Mouse (Mus musculus) heart, embryonic 13.5 days (tissue): ENCODE measurements around the gene Tom1l1. TPM values are rescaled to one million over a fixed set of nuclear protein-coding genes. Genes with fewer than 3 reads are reported as not detected.

Experiments
- ATAC-seq: fragments of 200-750 bp; cut with Nextera tagmentation; 2 replicates; pipeline ENCODE4 v1.8.0; 2017; ENCODE audit warnings: moderate TSS enrichment; ENCODE audit not compliant: insufficient number of reproducible peaks, low FRiP score, low TSS enrichment; ENCODE audit errors: extremely low read depth
- H3K27ac ChIP-seq: fragments of 300-500 bp; sonication (generic); replicated peaks from 2 replicates; pipeline ENCODE4 v1.5.1; 2015; ENCODE audit warnings: moderate library complexity, mild to moderate bottlenecking, inconsistent platforms
- H3K27me3 ChIP-seq: fragments of 300-500 bp; sonication (generic); replicated peaks from 2 replicates; pipeline ENCODE4 v1.6.1; 2015; ENCODE audit warnings: mild to moderate bottlenecking, inconsistent platforms
- H3K36me3 ChIP-seq: fragments of 300-500 bp; sonication (generic); 2 replicates; pipeline ENCODE4 v1.6.1; 2015; ENCODE audit warnings: mild to moderate bottlenecking, inconsistent platforms
- H3K4me1 ChIP-seq: fragments of 300-500 bp; sonication (generic); 2 replicates; pipeline ENCODE4 v1.6.1; 2015; ENCODE audit warnings: inconsistent platforms
- H3K4me2 ChIP-seq: fragments of 300-500 bp; sonication (generic); 2 replicates; pipeline ENCODE4 v1.6.1; 2015; ENCODE audit warnings: inconsistent platforms, mild to moderate bottlenecking, moderate library complexity
- H3K4me3 ChIP-seq: fragments of 300-500 bp; sonication (generic); 2 replicates; pipeline ENCODE4 v1.5.1; 2015; ENCODE audit warnings: moderate library complexity, mild to moderate bottlenecking, inconsistent platforms
- H3K9ac ChIP-seq: fragments of 300-500 bp; sonication (generic); 2 replicates; pipeline ENCODE4 v1.6.1; 2015; ENCODE audit warnings: inconsistent platforms, mild to moderate bottlenecking, moderate library complexity
- H3K9me3 ChIP-seq: fragments of 300-500 bp; sonication (generic); 2 replicates; pipeline ENCODE4 v1.6.1; 2016; ENCODE audit warnings: inconsistent platforms
- WGBS: fragments of 180-500 bp; shearing (Covaris S2); methylation state at CpG from one replicate; pipeline ENCODE4 v1.1.7; 2015; ENCODE audit warnings: mixed read lengths; 5-methylcytosine and 5-hydroxymethylcytosine counted together
- polyA plus RNA-seq: library from polyadenylated mRNA; unstranded; fragments of >200 nt; fragmentation: Nextera tagmentation; extraction: Ambion mirVana; gene quantifications from 2 replicates; pipeline ENCODE4 v1.2.1, GENCODE M21; 2015

The Tom1l1 gene
- polyA plus RNA-seq, 1 experiment from 2014 or later, result 29.3 TPM

DNA sequence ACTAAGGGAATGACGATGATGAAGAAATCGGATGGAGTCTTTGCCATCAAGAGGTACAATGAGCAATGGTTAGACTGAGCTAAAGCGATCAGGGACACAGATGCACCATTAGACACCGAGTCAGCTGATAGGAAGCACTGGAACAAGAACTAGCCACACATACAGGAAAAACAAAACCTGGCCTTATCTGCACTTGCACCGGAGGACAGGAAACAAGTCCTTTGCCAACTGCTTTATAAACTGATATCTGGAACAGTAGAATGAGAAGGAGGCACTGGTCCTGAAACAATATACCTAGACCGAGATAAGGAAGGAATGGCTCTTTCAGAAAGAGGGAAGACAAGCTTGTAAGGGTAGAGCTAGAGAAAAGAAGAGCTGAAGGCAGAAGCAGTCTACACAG, 73.4 kb downstream of the Tom1l1 start:
- no peak overlapping the region for H3K27ac ChIP-seq
- 62% methylated on average over 6 of the region's 6 CpGs for WGBS
- ATAC-seq, result no peak

DNA sequence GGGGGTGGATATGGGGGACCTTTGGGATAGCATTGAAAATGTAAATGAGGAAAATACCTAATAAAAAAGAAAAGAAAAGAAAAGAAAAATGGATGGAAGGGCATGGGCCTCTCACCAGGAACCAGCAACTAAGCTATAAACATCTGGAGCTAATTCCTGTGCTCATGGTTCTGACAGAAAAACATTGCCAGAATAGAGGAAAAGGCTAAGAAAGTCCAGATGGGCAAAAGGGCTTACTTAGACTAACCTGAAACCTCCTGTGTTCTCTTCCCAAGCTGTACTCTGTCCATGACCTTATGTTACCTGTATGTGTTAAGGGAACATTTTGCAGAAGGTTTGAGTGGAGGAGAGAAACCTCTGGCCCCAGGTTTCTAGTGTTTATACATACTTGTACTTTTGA, 76.0 kb downstream of the Tom1l1 start:
- no peak for ATAC-seq
- H3K9me3 ChIP-seq, result no peaks in the 10 kb centered on the region
- no peak overlapping the region for H3K4me3 ChIP-seq
- no peak overlapping the region for H3K9ac ChIP-seq
- peaks cover 14% of the 10 kb centered on the region for H3K36me3 ChIP-seq
- H3K27ac ChIP-seq, result no peak overlapping the region
- H3K4me1 ChIP-seq, result peaks cover 5% of the 10 kb centered on the region
- H3K27me3 ChIP-seq, result no peaks in the 10 kb centered on the region
- H3K4me2 ChIP-seq, result no peak overlapping the region

More for the DNA sequence above, 73.4 kb downstream of the Tom1l1 start:
- H3K9ac ChIP-seq, result no peak overlapping the region
- no peaks in the 10 kb centered on the region for H3K9me3 ChIP-seq
- H3K36me3 ChIP-seq, result peaks cover 24% of the 10 kb centered on the region
- peaks cover 5% of the 10 kb centered on the region for H3K4me1 ChIP-seq
- no peak overlapping the region for H3K4me3 ChIP-seq
- H3K27me3 ChIP-seq, result no peaks in the 10 kb centered on the region
- H3K4me2 ChIP-seq, result no peak overlapping the region

DNA sequence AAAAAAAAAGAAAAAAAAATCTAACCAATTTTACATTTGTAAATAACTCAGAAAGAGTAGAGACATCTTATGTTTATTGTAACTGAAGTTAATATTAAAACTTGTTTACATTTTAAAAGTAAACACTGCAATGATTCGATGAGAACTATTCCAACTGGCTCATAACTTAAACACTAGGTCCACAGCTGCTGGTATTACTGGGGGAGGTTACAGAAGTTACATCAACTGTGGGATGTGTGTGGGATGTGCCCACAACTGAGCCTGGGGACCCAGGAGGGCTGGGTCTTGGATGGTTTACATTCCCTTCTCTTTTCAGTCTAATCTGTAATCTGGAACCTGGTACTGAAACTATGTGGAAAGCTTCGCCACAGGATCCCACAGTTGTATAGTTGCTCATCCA, 85.1 kb downstream of the Tom1l1 start:
- Histone ChIP-seq H3K4me3 (no peak overlapping the region), H3K27me3 (no peaks in the 10 kb centered on the region), H3K9me3 (no peaks in the 10 kb centered on the region), H3K4me2 (no peak overlapping the region), H3K27ac (no peak overlapping the region), H3K9ac (no peak overlapping the region), H3K36me3 (peaks cover 56% of the 10 kb centered on the region), H3K4me1 (no peaks in the 10 kb centered on the region)
- ATAC-seq, result no peak
- 82% methylated on average over 2 of the region's 2 CpGs for WGBS

DNA sequence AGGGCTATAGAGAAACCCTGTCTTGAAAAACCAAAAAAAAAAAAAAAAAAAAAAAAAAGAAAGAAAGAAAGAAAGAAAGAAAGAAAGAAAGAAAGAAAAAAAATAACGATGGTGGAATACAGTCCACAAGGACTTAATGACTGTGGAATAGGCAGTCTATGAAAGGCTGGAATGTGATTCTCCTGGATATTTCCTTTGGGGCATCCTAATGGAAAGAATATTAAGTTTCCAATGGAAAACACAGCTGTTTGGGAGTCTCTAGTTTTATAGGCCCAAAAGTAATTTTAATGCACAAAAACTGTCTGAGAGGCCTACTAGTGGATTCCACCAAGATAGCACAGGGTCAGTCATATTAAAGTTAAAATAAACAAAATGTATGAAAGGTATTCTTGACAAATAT, 92.3 kb downstream of the Tom1l1 start:
- no peaks in the 10 kb centered on the region for H3K4me1 ChIP-seq
- H3K9ac ChIP-seq, result no peak overlapping the region
- WGBS, result 96% methylated on average over 1 of the region's 1 CpGs
- H3K27ac ChIP-seq, result no peak overlapping the region
- ATAC-seq, result no peak
- H3K4me2 ChIP-seq, result no peak overlapping the region
- H3K36me3 ChIP-seq, result peaks cover 49% of the 10 kb centered on the region
- no peak overlapping the region for H3K4me3 ChIP-seq
- no peaks in the 10 kb centered on the region for H3K9me3 ChIP-seq
- H3K27me3 ChIP-seq, result no peaks in the 10 kb centered on the region

Other genes starting within 250 kb of the Tom1l1 start
- gene Stxbp4, start 50.3 kb downstream of the Tom1l1 start, polyA plus RNA-seq, result 12.0 and 12.4 TPM in 2 replicates
- gene Cox11, start 50.2 kb downstream of the Tom1l1 start, polyA plus RNA-seq, result 33.5 and 37.1 TPM in 2 replicates